Mouse (Mus musculus) embryonic facial prominence, embryonic 15.5 days (tissue): ENCODE data around the gene Tmc1. TPM values are rescaled to one million over a fixed set of nuclear protein-coding genes. Genes with fewer than 3 reads are reported as not detected.

Experiments
- ATAC-seq: fragments of 200-750 bp; cut with Nextera tagmentation; 2 replicates; pipeline ENCODE4 v1.8.0; 2017; ENCODE audit warnings: low read depth, moderate TSS enrichment; ENCODE audit not compliant: insufficient number of reproducible peaks, low FRiP score, low TSS enrichment
- H3K27ac ChIP-seq: fragments of 300-500 bp; sonication (generic); replicated peaks from 2 replicates; pipeline ENCODE4 v1.5.1; 2015; ENCODE audit warnings: mild to moderate bottlenecking, inconsistent platforms
- H3K27me3 ChIP-seq: fragments of 300-500 bp; sonication (generic); 2 replicates; pipeline ENCODE4 v1.6.1; 2015; ENCODE audit warnings: inconsistent platforms
- H3K36me3 ChIP-seq: fragments of 300-500 bp; sonication (generic); 2 replicates; pipeline ENCODE4 v1.6.1; 2015; ENCODE audit warnings: mild to moderate bottlenecking, inconsistent platforms
- H3K4me1 ChIP-seq: fragments of 300-500 bp; sonication (generic); 2 replicates; pipeline ENCODE4 v1.6.1; 2015; ENCODE audit warnings: inconsistent platforms
- H3K4me2 ChIP-seq: fragments of 300-500 bp; sonication (generic); replicated peaks from 2 replicates; pipeline ENCODE4 v1.6.1; 2015; ENCODE audit warnings: mild to moderate bottlenecking, inconsistent platforms
- H3K4me3 ChIP-seq: fragments of 300-500 bp; sonication (generic); replicated peaks from 2 replicates; pipeline ENCODE4 v1.5.1; 2015; ENCODE audit warnings: mild to moderate bottlenecking, inconsistent platforms
- H3K9ac ChIP-seq: fragments of 300-500 bp; sonication (generic); 2 replicates; pipeline ENCODE4 v1.6.1; 2015; ENCODE audit warnings: inconsistent platforms
- H3K9me3 ChIP-seq: fragments of 300-500 bp; sonication (generic); replicated peaks from 2 replicates; pipeline ENCODE4 v1.6.1; 2016; ENCODE audit warnings: inconsistent platforms
- WGBS: fragments of 180-500 bp; shearing (Covaris S2); methylation state at CpG from one replicate; pipeline ENCODE4 v1.1.7; 2015; 5-methylcytosine and 5-hydroxymethylcytosine counted together
- polyA plus RNA-seq: library from polyadenylated mRNA; unstranded; fragments of >200 nt; fragmentation: Nextera tagmentation; extraction: Ambion mirVana; gene quantifications from 2 replicates; pipeline ENCODE4 v1.2.1, GENCODE M21; 2015

Gene Tmc1
- polyA plus RNA-seq: 0.14 and 0.17 TPM in 2 replicates

DNA sequence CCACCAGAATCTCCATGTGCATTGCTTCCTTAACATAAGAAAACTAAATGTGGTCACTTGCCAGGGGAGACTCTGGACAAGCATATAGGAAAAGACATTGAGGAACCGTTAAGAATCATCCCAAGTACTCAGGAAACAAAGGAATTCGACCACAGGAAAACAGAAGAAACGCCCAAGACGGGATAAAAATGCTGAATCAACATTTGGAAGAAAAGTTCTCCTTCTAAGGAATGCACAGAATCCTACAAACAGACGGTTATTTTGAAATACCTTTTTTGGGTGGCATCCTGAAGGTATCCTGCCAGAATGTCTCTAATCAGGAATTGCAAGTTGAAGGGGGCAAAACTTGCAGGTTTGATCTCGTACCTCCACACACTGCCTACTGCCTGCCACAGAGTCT lies at the start of gene Tmc1:
Gene Tmc1 (minus strand): TSS at position 329 of the 400 bp plus-strand sequence.
- no peaks in the 10 kb centered on the region for H3K27me3 ChIP-seq
- H3K9me3 ChIP-seq: 0 out of 2 replicates have a peak, but pooled peaks cover 8% of the 10 kb centered on the region
- H3K36me3 ChIP-seq: no peaks in the 10 kb centered on the region
- H3K4me2 ChIP-seq: no peak within 1 kb of the TSS
- no peaks in the 10 kb centered on the region for H3K4me1 ChIP-seq
- no peak within 1 kb of the TSS for H3K27ac ChIP-seq
- no peak for ATAC-seq
- no peak within 1 kb of the TSS for H3K9ac ChIP-seq
- no peak within 1 kb of the TSS for H3K4me3 ChIP-seq
- WGBS: 60% methylated on average over 6 of the region's 6 CpGs

DNA sequence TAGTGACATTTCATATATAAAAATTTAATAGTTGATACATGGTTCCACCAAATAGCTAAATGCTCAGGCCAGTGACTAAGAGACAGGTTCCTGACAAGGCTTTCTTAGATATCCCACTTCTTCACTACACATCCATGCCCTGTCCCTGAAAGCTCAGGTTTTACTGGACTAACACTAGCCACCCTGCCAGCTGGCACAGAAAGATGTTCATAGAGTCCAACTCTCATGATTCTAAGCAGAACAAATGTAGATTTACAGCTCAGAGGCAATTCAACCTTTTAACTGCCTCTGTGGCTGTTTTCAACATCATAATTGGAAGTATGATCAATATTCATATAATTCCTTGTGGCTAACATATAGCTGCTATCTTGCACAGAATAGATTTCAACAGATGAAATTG lies 47.5 kb upstream of the Tmc1 start:
- no peaks in the 10 kb centered on the region for H3K27me3 ChIP-seq
- no peak overlapping the region for H3K4me3 ChIP-seq
- H3K36me3 ChIP-seq: no peaks in the 10 kb centered on the region
- no peaks in the 10 kb centered on the region for H3K9me3 ChIP-seq
- no peaks in the 10 kb centered on the region for H3K4me1 ChIP-seq
- no peak overlapping the region for H3K4me2 ChIP-seq
- no peak overlapping the region for H3K9ac ChIP-seq
- no peak overlapping the region for H3K27ac ChIP-seq
- ATAC-seq: no peak

DNA sequence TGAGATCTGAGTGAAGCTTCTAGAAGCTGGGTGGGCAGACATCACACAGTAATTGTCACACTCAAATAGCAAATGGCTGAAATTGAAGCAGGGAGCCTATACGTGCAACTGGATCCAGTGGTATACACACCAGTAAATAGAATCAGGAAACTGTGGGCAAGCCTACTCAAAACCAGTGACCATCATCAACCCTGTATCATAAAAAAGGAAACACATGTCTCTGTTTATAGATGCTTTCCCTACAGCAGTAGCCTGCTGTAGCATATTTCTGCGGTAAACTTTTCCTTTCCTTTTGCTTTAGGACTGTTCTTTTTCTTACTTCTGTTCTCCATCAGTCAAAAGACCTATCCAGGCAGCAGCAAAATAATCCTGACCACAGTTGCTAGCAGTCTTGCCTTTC lies 25.2 kb upstream of the Tmc1 start:
- no peaks in the 10 kb centered on the region for H3K27me3 ChIP-seq
- no peak overlapping the region for H3K9ac ChIP-seq
- WGBS: 59% methylated on average over 2 of the region's 2 CpGs
- H3K9me3 ChIP-seq: no peaks in the 10 kb centered on the region
- no peak overlapping the region for H3K27ac ChIP-seq
- no peak overlapping the region for H3K4me3 ChIP-seq
- ATAC-seq: no peak
- no peaks in the 10 kb centered on the region for H3K4me1 ChIP-seq
- no peaks in the 10 kb centered on the region for H3K36me3 ChIP-seq
- no peak overlapping the region for H3K4me2 ChIP-seq

DNA sequence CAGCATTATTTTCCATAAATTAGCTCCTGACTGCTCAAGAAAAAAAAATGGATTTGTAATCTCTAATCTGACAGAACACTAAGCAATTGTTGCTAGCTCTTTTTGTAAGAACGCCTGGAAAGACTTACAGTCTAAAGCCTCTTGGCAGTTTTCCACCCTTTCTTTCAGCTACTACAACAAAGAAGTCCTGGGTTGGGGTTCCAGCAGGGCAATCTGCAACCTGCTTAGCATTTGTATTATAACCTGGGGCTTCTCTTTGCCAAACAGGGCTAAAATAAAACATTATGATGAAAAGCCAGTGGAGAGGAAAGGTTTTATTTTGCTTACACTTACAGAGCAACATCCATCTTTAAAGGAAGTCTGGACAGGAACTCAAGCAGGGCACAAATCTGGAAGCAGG lies 24.1 kb upstream of the Tmc1 start:
- 19% methylated on average over 1 of the region's 1 CpGs for WGBS

DNA sequence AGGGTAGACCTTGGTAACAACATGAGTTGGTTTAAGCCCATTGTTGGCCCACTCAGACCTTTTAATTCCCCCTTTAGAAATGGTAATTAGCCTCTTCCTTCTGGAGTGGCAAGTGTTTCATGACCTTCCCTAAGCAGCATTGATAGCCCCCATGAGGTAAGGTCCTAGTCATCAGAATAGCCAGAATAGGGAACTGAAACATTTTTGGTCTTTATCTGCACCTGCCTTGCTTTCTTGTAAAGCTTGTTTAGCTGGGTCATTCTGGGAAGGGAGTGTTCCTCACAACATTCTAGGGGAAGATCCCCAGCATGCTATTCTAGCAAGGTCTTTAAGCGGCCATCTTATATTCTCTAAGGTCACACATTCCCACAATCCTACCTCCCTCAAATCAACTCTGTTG lies 17.9 kb upstream of the Tmc1 start:
- no peaks in the 10 kb centered on the region for H3K4me1 ChIP-seq
- H3K36me3 ChIP-seq: no peaks in the 10 kb centered on the region
- no peak overlapping the region for H3K4me3 ChIP-seq
- no peak for ATAC-seq
- H3K4me2 ChIP-seq: no peak overlapping the region
- H3K9ac ChIP-seq: no peak overlapping the region
- H3K9me3 ChIP-seq: no peaks in the 10 kb centered on the region
- H3K27ac ChIP-seq: no peak overlapping the region
- H3K27me3 ChIP-seq: no peaks in the 10 kb centered on the region
- 97% methylated on average over 1 of the region's 1 CpGs for WGBS

More for the DNA sequence above, 24.1 kb upstream of the Tmc1 start:
- Histone ChIP-seq H3K27ac (no peak overlapping the region), H3K9me3 (no peaks in the 10 kb centered on the region), H3K4me3 (no peak overlapping the region), H3K36me3 (no peaks in the 10 kb centered on the region), H3K9ac (no peak overlapping the region), H3K27me3 (no peaks in the 10 kb centered on the region), H3K4me1 (no peaks in the 10 kb centered on the region), H3K4me2 (no peak overlapping the region)
- ATAC-seq: no peak

DNA sequence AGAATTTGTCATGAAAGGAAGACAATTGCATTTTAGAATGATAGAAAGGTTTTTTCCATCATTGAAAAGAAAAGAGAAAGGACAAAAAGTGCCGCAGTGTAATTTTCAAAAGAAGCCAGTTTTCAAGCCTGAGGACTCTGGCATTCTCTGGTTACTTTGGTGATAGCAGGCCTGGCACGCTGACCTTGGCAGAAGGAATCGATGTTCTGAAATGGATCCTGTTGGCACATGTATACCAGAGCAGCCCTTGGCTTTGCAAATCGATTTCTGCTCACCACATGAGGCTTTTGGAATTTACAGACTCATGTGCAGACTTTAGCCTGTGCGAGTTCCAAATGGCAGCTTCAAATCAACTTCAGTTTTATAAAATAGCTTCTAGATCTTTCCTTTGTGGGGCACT lies 813 bp upstream of the Tmc1 start:
- Histone ChIP-seq H3K36me3 (no peaks in the 10 kb centered on the region), H3K4me1 (no peaks in the 10 kb centered on the region), H3K4me3 (no peak overlapping the region), H3K27ac (no peak overlapping the region), H3K9me3 (0 out of 2 replicates have a peak, but pooled peaks cover 8% of the 10 kb centered on the region), H3K9ac (no peak overlapping the region), H3K27me3 (no peaks in the 10 kb centered on the region), H3K4me2 (no peak overlapping the region)
- no peak for ATAC-seq
- 63% methylated on average over 5 of the region's 5 CpGs for WGBS

DNA sequence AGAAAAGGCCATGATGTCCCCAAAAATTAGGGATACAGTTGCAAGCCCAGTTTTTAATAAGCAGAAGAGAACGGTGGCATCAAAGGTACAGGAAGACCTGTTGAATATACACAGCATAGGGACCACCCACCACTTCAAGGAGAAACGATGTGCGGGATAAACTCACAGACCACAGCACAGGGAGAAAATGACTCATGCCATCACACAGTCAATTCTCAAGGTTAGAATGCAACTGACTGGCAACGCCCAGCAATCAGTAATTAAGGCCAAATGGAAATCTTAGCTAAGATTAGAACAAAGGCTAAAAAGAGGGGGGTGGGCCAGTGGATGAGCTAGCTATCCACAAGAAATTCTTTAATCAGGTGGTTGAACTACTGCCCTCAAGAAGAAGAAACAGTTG lies 9.6 kb downstream of the Tmc1 start:
- H3K27me3 ChIP-seq: no peaks in the 10 kb centered on the region
- no peaks in the 10 kb centered on the region for H3K4me1 ChIP-seq
- no peak overlapping the region for H3K27ac ChIP-seq
- H3K9ac ChIP-seq: no peak overlapping the region
- no peak for ATAC-seq
- no peaks in the 10 kb centered on the region for H3K36me3 ChIP-seq
- no peaks in the 10 kb centered on the region for H3K9me3 ChIP-seq
- no peak overlapping the region for H3K4me2 ChIP-seq
- H3K4me3 ChIP-seq: no peak overlapping the region
- WGBS: 31% methylated on average over 4 of the region's 4 CpGs

DNA sequence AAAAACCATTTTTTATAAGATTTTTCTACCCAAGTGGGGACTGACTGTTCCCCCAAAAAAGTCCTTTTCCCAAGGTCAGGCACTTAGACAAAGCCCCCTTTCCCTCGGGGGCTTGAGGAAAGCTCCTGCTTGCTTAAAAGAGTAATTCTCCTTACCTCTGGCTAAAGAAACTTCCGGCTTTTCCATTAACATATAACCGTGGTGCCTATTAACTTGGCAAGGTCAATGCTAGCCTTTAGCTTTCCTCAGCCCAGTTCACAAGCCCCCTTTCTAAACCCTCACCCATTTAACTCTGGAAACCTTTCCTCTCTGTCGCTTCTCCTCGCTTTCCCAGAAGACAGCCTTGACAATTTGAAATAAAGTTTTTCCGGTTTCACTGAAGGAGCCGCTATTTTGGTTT lies 29.7 kb downstream of the Tmc1 start:
- H3K27ac ChIP-seq: no peak overlapping the region
- H3K9me3 ChIP-seq: no peaks in the 10 kb centered on the region
- 0 out of 2 replicates have a peak, but pooled peaks cover 9% of the 10 kb centered on the region for H3K4me1 ChIP-seq
- no peak for ATAC-seq
- H3K9ac ChIP-seq: no peak overlapping the region
- no peaks in the 10 kb centered on the region for H3K36me3 ChIP-seq
- H3K4me2 ChIP-seq: no peak overlapping the region
- H3K4me3 ChIP-seq: no peak overlapping the region
- no peaks in the 10 kb centered on the region for H3K27me3 ChIP-seq
- 29% methylated on average over 7 of the region's 7 CpGs for WGBS

DNA sequence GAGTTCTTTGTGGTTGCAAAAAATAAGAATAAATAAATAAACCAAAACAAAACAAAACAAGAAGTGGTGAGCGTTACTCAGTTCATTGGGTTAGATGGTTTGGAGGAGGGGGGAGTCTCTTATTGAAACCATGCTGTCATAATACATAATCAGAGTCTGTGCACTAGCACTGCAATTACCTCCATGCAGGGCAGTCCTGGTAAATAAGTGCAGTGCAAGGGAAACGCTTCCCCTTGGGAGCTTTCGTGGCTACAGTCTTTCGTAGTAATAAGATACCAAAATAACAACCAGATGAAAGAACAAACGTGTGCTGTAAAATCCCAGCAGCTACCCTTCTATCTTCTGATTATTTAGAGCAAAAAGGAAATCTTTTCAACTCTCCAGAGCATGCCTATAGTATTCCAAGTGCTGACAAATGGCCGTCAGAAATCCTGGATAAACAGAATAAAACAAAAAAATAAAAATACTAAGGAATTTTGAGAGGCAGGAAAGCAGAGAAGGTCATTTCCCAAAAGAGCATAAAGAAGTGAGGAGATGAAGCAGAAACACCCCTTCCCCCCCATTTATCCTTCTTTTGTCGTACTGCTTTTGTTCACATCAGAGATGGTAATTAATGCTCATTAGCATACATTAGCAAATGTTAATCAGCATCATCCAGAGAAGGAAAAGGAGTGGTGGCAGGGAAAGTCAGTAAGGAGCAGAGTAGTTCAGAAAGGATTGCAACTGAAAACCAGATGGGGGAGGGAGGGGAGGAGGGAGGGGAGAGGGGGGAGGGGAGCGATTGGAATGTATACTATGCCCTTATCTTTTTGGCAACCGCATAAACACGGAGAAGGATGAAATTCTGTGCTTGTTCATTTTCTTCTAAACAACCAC lies 30.4 kb downstream of the Tmc1 start:
- Histone ChIP-seq H3K4me1 (0 out of 2 replicates have a peak, but pooled peaks cover 9% of the 10 kb centered on the region), H3K9ac (no peak overlapping the region), H3K4me3 (no peak overlapping the region), H3K36me3 (no peaks in the 10 kb centered on the region), H3K4me2 (no peak overlapping the region), H3K9me3 (no peaks in the 10 kb centered on the region), H3K27ac (no peak overlapping the region), H3K27me3 (no peaks in the 10 kb centered on the region)
- ATAC-seq: peak; percentile 72; the same call in 1 of the 2 replicates
- 7% methylated on average over 10 of the region's 10 CpGs for WGBS

DNA sequence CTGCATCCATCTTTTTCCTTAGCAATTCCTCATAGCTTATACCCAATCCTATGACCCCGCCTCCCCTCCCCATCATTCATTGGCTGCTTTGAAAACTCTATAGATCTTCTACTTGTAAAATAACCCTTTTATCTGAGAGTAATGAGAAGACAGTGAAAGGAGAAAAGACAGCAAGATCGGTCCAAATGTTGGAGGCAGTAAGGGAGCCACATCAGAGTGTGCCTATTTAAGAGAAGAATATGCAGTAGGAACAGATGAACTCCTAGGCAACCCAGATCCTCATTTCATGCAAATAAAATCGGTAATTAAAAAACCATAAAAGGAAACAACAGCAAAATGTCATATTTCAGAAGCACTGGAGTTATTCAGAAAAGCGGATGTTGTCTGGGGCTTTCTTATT lies 35.8 kb downstream of the Tmc1 start:
- no peak for ATAC-seq
- Histone ChIP-seq H3K4me2 (no peak overlapping the region), H3K4me1 (0 out of 2 replicates have a peak, but pooled peaks cover under 1% of the 10 kb centered on the region), H3K27ac (no peak overlapping the region), H3K9ac (no peak overlapping the region), H3K36me3 (no peaks in the 10 kb centered on the region), H3K4me3 (no peak overlapping the region), H3K27me3 (no peaks in the 10 kb centered on the region), H3K9me3 (no peaks in the 10 kb centered on the region)
- 86% methylated on average over 4 of the region's 4 CpGs for WGBS

DNA sequence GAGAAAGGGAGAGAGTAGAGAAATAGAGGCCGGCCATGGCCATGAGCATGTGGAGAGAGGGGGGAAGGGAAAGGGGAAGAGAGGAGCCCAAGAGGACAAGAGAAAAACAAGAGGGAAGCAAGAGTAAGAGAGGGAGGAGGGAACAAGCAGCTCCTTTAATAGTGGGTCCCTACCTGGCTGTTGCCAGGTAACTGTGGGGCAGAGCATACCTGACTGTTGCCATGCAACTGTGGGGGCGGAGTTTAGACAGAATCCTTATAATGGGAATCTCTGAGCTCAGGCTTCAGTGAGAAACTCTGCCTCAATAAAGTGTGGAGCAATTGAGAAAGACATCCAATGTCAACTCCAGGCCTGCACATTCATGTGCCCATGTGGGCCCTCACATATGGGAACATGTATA lies 38.9 kb downstream of the Tmc1 start:
- ATAC-seq: no peak
- Histone ChIP-seq H3K4me3 (no peak overlapping the region), H3K4me1 (no peaks in the 10 kb centered on the region), H3K9ac (no peak overlapping the region), H3K4me2 (no peak overlapping the region), H3K9me3 (no peaks in the 10 kb centered on the region), H3K36me3 (no peaks in the 10 kb centered on the region), H3K27me3 (no peaks in the 10 kb centered on the region), H3K27ac (no peak overlapping the region)
- WGBS: 86% methylated on average over 2 of the region's 2 CpGs

DNA sequence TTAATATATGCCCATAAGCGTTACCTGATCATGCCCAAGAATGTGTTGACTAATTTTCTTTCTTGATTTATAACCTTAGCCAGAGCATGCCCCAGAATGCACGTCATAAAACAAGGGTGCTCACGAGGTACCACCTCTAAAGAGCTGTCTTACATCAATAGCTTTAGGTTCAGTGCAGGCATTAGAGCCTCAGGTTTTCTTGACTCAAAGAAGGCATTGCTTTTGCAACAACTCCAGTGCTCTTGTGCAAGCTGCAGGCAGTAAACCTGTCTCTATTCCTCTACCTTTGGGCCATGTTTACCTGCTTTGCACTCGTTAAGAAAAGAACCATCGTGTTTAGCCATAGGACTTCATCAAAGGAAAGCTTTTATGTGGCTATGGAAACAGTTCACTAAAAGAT lies 43.6 kb downstream of the Tmc1 start:
- no peak overlapping the region for H3K9ac ChIP-seq
- H3K36me3 ChIP-seq: no peaks in the 10 kb centered on the region
- no peaks in the 10 kb centered on the region for H3K4me1 ChIP-seq
- no peak for ATAC-seq
- H3K27ac ChIP-seq: no peak overlapping the region
- 65% methylated on average over 5 of the region's 5 CpGs for WGBS
- H3K4me2 ChIP-seq: no peak overlapping the region
- no peak overlapping the region for H3K4me3 ChIP-seq
- H3K27me3 ChIP-seq: no peaks in the 10 kb centered on the region
- no peaks in the 10 kb centered on the region for H3K9me3 ChIP-seq
